Mouse (Mus musculus) c-Kit-positive CD71-negative TER-119-negative erythroid progenitor cells, embryonic 14.5 days (primary cell): Measurements from ENCODE around the gene Mesp2.

Experiments used
- DNase-seq: peaks from one replicate; pipeline ENCODE4 v3.0.0-alpha.2; 2013; ENCODE audit warnings: low read depth

Gene Mesp2

GRCm38 (mm10) chr7:79808561-79808960 is 2.0 kb upstream of the Mesp2 start:
- DNase-seq: no peak

- no peak for DNase-seq
These were observed 2.9 kb downstream of the Mesp2 start for GRCm38 (mm10) chr7:79813409-79813808.

GRCm38 (mm10) chr7:79818321-79818720 is 7.8 kb downstream of the Mesp2 start:
- DNase-seq: no peak

DNA sequence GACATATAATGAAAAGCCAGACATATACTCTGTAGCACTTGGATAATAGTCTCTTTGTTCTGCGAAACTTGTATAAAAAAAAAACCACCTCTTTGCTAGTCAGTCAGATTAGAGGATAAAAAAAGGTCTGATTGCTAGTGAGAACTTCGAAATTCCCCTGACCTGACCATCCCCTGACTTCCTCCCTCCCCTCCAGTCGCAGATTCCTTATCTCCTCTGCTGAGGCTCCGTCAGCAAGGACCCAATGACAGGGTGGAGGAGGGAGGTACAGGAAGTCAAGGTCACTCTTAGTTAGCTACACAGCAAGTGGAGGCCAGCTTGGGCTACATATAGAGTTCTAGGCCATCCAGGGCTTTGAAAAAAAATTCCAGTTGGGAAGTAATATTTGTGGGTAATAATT is 9.0 kb downstream of the Mesp2 start:
- DNase-seq: no peak

- no peak for DNase-seq
These were observed 9.5 kb downstream of the Mesp2 start for GRCm38 (mm10) chr7:79819996-79820395.

GRCm38 (mm10) chr7:79822092-79822695 is 11.7 kb downstream of the Mesp2 start:
- no peak for DNase-seq

- no peak for DNase-seq
These were observed 17.8 kb downstream of the Mesp2 start for GRCm38 (mm10) chr7:79828341-79828740.

GRCm38 (mm10) chr7:79831145-79831544 is 20.6 kb downstream of the Mesp2 start:
- no peak for DNase-seq

GRCm38 (mm10) chr7:79831585-79831984 is 21.1 kb downstream of the Mesp2 start:
- no peak for DNase-seq

GRCm38 (mm10) chr7:79832980-79833379 is 22.5 kb downstream of the Mesp2 start:
- no peak for DNase-seq

DNA sequence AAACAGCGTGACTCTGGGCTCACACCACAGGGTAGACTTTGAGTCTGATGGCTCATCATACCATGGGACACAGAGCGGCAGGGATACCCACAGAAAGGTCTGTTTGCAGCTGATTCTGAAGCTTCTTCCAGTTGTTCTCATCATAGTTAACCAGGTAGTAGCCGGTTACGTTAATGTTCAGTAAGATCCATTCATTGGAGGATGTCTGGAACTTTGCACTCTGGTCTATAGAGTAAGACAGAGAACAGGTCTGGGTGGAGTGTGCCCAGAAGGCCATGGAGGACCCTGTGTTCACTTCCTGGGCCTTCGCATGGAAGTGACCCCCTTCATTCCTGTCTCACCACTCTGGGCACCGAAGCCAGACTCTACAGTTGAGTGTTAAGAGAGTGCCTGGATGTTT is 24.7 kb downstream of the Mesp2 start:
- DNase-seq: no peak

GRCm38 (mm10) chr7:79837247-79837646 is 26.7 kb downstream of the Mesp2 start:
- no peak for DNase-seq

DNA sequence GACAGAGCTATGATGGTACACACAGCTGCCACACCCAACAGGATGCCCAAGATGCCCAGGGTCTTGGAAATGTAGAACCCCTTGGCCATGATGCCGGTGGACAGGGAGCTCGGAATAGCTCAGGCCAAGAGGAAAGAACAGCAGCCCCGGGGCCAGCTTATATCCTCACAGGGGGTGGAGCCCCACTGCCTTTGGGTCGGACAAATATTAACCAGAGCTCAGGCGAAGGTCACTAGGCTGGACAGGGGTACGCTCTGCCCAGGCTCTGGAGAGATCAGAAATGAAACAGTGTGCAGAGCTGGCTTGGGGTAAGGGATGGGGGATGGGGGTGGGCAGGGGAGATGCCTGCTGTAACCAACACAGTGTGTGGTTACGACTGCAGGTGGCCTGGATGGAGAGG is 31.6 kb downstream of the Mesp2 start:
- no peak for DNase-seq

GRCm38 (mm10) chr7:79844090-79844802 is 33.7 kb downstream of the Mesp2 start:
- DNase-seq: no peak

GRCm38 (mm10) chr7:79846342-79846741 is 35.8 kb downstream of the Mesp2 start:
- no peak for DNase-seq

DNA sequence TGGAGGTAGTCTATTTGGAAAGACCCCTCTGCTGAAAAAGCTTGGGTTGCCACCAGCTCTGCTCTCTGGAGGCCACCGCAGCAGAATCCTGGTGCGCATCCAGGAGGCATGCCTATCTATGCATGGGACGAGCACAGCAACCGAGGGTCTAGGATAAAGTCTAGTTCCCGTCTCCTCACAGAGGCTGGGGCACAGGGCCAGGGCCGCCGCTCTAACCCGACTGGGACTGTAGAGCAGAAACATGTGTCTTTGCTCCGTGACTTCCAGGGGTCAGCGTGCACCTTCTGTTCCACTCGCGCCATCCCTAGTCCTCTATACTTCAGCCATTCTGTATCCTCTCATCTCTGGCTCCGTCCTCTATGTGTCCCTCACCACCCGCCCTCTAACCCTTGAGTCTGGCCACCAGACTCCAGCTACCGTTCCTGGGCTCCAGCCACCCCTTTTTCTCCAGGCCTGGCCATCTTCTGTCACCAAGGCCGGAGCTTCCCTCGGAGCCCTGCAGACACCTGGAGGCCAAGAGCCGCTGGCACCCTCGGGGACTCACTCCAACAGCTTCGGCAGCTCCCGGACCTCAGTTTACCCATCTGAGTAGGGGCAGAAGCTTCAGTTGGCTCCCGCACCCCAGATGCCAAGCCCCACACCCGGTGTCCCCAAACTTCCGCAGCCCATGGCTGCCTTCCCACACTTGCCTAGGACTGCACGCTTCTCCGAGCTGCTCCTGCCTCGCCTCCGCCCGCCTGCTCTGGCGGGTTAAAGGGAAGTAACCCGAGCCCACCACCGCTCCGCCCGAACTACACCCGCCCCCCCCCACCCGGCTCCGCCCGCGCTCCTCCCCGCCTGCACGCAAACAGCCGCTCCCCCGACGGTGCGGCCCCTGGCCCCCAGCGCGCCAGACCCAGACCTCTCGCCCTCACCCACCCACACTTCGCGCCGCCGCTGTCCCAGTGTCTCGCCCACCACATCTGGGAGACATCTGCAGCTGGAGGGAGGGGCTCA is 37.2 kb downstream of the Mesp2 start:
- DNase-seq: no peak

- no peak for DNase-seq
These were observed 45.8 kb downstream of the Mesp2 start for GRCm38 (mm10) chr7:79856305-79856704.

- DNase-seq: no peak
These were observed 47.8 kb downstream of the Mesp2 start for GRCm38 (mm10) chr7:79858202-79858934.

DNA sequence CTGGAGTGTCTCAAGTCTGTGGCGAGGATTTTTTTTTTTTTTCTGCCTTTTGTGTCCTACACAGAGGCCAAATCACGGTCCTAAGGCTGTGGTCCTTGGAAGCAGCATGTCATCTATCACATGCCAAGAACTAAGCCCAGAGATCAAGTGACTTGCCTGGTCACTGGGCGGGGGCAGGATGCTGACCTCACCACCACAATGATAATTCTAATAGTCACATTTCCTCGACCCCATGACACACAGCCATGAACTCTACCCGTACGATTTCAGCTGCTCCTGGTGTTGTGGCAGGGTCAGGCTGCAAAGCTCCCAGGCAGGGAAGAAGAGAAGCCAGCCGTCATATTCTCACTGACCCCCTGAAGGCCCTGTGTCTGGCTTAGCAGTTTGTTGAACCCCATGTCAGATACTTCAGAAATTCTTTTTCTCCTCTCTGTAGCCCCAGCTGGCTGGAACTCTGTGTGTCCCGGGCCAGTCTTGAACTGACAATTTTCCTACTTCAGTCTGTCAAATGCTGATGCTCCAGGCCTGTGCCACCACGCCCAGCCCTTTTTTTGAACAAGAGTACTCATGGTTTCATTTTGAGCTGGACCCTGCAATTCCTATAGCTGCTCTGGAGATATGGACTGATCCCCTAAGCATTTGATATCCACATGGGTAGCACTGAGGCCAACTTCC is 48.6 kb downstream of the Mesp2 start:
- DNase-seq: no peak

DNA sequence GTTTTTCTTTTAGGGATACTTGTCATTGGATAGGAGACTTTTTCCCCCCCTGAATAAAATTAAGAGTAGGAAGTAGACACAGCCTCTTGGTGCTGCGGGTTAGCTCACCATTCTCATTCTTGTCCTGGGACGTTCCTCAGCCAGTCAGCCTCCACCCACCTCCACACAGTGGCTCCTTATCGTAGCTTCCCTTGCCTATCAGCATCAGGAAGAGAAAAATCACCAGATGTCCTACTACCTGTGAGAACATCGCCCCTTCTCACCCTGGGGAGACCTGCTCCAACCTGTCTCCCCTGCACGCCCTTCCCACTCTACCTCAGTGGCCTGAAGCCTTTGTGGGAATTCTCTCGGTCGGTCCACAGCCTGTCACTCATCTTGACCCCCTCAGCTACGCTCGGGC is 50.3 kb downstream of the Mesp2 start, which contains the start of gene Anpep:
TSS of gene Anpep (minus strand) at position 249 of the 400 bp plus-strand sequence.
- no peak for DNase-seq

- DNase-seq: no peak
These were observed 51.3 kb downstream of the Mesp2 start for GRCm38 (mm10) chr7:79861794-79862193.
